Mouse (Mus musculus) inflammation-experienced regulatory T-cells, adult 16 weeks (primary cell): Measurements from ENCODE around the gene Reck. TPM values are rescaled to one million over a fixed set of nuclear protein-coding genes. Genes with fewer than 3 reads are reported as not detected.

Source experiments
- polyA plus RNA-seq: library from polyadenylated mRNA; unstranded; fragments of 100-300 nt; shearing (Covaris generic); gene quantifications from one replicate; pipeline ENCODE4 v1.2.1, GENCODE M21; 2017

Gene Reck
- polyA plus RNA-seq: 4.0 TPM

GRCm38 (mm10) chr4:43875160-43875918 is at the start of gene Reck:
Reck (plus strand) TSS chr4:43875530.

GRCm38 (mm10) chr4:43840101-43840500 is 35.2 kb upstream of the Reck start, which contains the start of gene Olfr157:
Olfr157 (minus strand) TSS chr4:43840201.

GRCm38 (mm10) chr4:43851265-43851664 is 24.1 kb upstream of the Reck start, which contains the start of gene Olfr155:
Olfr155 (plus strand) TSS chr4:43851565.

GRCm38 (mm10) chr4:43957292-43957845 is 82.0 kb downstream of the Reck start, which contains the start of gene Glipr2:
Glipr2 (plus strand) TSS chr4:43957401.

GRCm38 (mm10) chr4:43983181-43983580 is 107.9 kb downstream of the Reck start, which contains the start of gene Ccin:
Ccin (plus strand) TSS chr4:43983483.

Other genes with a start within 250 kb of the Reck start
- gene Npr2, start 243.6 kb upstream of the Reck start, polyA plus RNA-seq: not detected
- gene Spag8, start 221.9 kb upstream of the Reck start, polyA plus RNA-seq: 0.50 TPM
- 79.8 TPM for gene Hint2, start 219.1 kb upstream of the Reck start, polyA plus RNA-seq
- gene Tmem8b, start 206.6 kb upstream of the Reck start, polyA plus RNA-seq: 0.89 TPM
- 1.2 TPM for gene Fam221b, start 206.4 kb upstream of the Reck start, polyA plus RNA-seq
- gene Olfr70, start 174.7 kb upstream of the Reck start, polyA plus RNA-seq: not detected
- not detected for gene Olfr71, start 165.3 kb upstream of the Reck start, polyA plus RNA-seq
- not detected for gene Hrct1, start 148.3 kb upstream of the Reck start, polyA plus RNA-seq
- not detected for gene Spaar, start 145.5 kb upstream of the Reck start, polyA plus RNA-seq
- not detected for gene Olfr159, start 104.5 kb upstream of the Reck start, polyA plus RNA-seq
- gene Olfr156, start 51.6 kb upstream of the Reck start, polyA plus RNA-seq: not detected
- 0.10 TPM for gene Olfr157, start 35.3 kb upstream of the Reck start, polyA plus RNA-seq
- not detected for gene Olfr155, start 24.0 kb upstream of the Reck start, polyA plus RNA-seq
- 232 TPM for gene Glipr2, start 81.9 kb downstream of the Reck start, polyA plus RNA-seq
- not detected for gene Ccin, start 108.0 kb downstream of the Reck start, polyA plus RNA-seq
- gene Clta, start 128.9 kb downstream of the Reck start, polyA plus RNA-seq: 126 TPM
- 65.7 TPM for gene Gne, start 208.6 kb downstream of the Reck start, polyA plus RNA-seq